Mouse (Mus musculus): ENCODE results near the gene Samd7.

GRCm38 (mm10) chr3:30766177-30766576 is 20.1 kb downstream of the Samd7 start:
- TF ChIP-seq CTCF (IDR thresholded peaks at IDR 0.05; ENCODE audit: control insufficient read depth, insufficient read depth, low read length) = no peak
- no peak for TF ChIP-seq POLR2A (IDR thresholded peaks at IDR 0.05; ENCODE audit: borderline replicate concordance, control insufficient read depth, low read depth, low read length)
